Mouse (Mus musculus): ENCODE measurements around the gene Prc1. TPM values are rescaled to one million over a fixed set of nuclear protein-coding genes. Genes with fewer than 3 reads are reported as not detected.

Prc1 gene
- polyA plus RNA-seq, 1 experiment = 25.5 TPM

- Histone ChIP-seq H3K36me3 (ENCODE audit: control insufficient read depth, insufficient read depth) (peaks cover 30% of the 10 kb centered on the region), H3ac (ENCODE audit: control insufficient read depth, insufficient read length) (no peak overlapping the region), H3K4me2 (ENCODE audit: low read depth) (no peak overlapping the region), H3K27me3 (ENCODE audit: control insufficient read depth, insufficient read depth, insufficient read length) (no peaks in the 10 kb centered on the region), H3K4me3 (no peak overlapping the region), H3K79me2 (ENCODE audit: control insufficient read depth, insufficient read depth) (no peaks in the 10 kb centered on the region)
- TF ChIP-seq MAX (IDR thresholded peaks at IDR 0.05; ENCODE audit: low read depth) = no peak
Measured at GRCm38 (mm10) chr7:80284391-80284790, 9.9 kb upstream of the Prc1 start.

- Histone ChIP-seq H3K4me3 (no peak overlapping the region), H3ac (ENCODE audit: control insufficient read depth, insufficient read length) (no peak overlapping the region), H3K36me3 (ENCODE audit: control insufficient read depth, insufficient read depth) (peaks cover 30% of the 10 kb centered on the region), H3K79me2 (ENCODE audit: control insufficient read depth, insufficient read depth) (no peaks in the 10 kb centered on the region), H3K27me3 (ENCODE audit: control insufficient read depth, insufficient read depth, insufficient read length) (no peaks in the 10 kb centered on the region), H3K4me2 (ENCODE audit: low read depth) (no peak overlapping the region)
- no peak for TF ChIP-seq POLR2AphosphoS2 (IDR thresholded peaks at IDR 0.05; ENCODE audit: insufficient read length, low read depth)
- no peak for TF ChIP-seq SRF (IDR thresholded peaks at IDR 0.05; ENCODE audit: control insufficient read depth, insufficient read length, low read depth)
- no peak for TF ChIP-seq E2F4 (IDR thresholded peaks at IDR 0.05; ENCODE audit: insufficient read depth)
- TF ChIP-seq TCF12 (IDR thresholded peaks at IDR 0.05; ENCODE audit: insufficient read depth, poor library complexity, severe bottlenecking) = no peak
- no peak for TF ChIP-seq MYOG (IDR thresholded peaks at IDR 0.05; ENCODE audit: control insufficient read depth in 1 of 3, insufficient read depth in 1 of 3, insufficient read length in 2 of 3, low read depth in 2 of 3)
- TF ChIP-seq REST (IDR thresholded peaks at IDR 0.05; ENCODE audit: insufficient read depth, insufficient read length) = no peak
- TF ChIP-seq CEBPB (IDR thresholded peaks at IDR 0.05; ENCODE audit: insufficient read depth, poor library complexity, severe bottlenecking) = no peak
- no peak for TF ChIP-seq MYOD1 (IDR thresholded peaks at IDR 0.05; ENCODE audit: control insufficient read depth in 1 of 3, insufficient read length in 2 of 3, low read depth in 2 of 3)
- TF ChIP-seq USF1 (IDR thresholded peaks at IDR 0.05; ENCODE audit: low read depth) = no peak
- no peak for TF ChIP-seq MAX (IDR thresholded peaks at IDR 0.05; ENCODE audit: low read depth)
- no peak for TF ChIP-seq POLR2A (IDR thresholded peaks at IDR 0.05; ENCODE audit: insufficient read length, low read depth)
- no peak for TF ChIP-seq TCF3 (IDR thresholded peaks at IDR 0.05; ENCODE audit: insufficient read length, low read depth)
Measured at GRCm38 (mm10) chr7:80285725-80286124, 8.5 kb upstream of the Prc1 start.

GRCm38 (mm10) chr7:80287736-80288135 lies 6.5 kb upstream of the Prc1 start:
- no peak overlapping the region for H3K4me2 ChIP-seq (ENCODE audit: low read depth)
- no peak for TF ChIP-seq POLR2AphosphoS2 (IDR thresholded peaks at IDR 0.05; ENCODE audit: insufficient read length, low read depth)
- no peak for TF ChIP-seq TCF3 (IDR thresholded peaks at IDR 0.05; ENCODE audit: insufficient read length, low read depth)
- no peak for TF ChIP-seq USF1 (IDR thresholded peaks at IDR 0.05; ENCODE audit: low read depth)
- TF ChIP-seq CEBPB (IDR thresholded peaks at IDR 0.05; ENCODE audit: insufficient read depth, poor library complexity, severe bottlenecking) = no peak
- TF ChIP-seq MYOG (IDR thresholded peaks at IDR 0.05; ENCODE audit: control insufficient read depth in 1 of 3, insufficient read depth in 1 of 3, insufficient read length in 2 of 3, low read depth in 2 of 3) = no peak
- TF ChIP-seq TCF12 (IDR thresholded peaks at IDR 0.05; ENCODE audit: insufficient read depth, poor library complexity, severe bottlenecking) = no peak
- no peak for TF ChIP-seq MYOD1 (IDR thresholded peaks at IDR 0.05; ENCODE audit: control insufficient read depth in 1 of 3, insufficient read length in 2 of 3, low read depth in 2 of 3)
- TF ChIP-seq REST (IDR thresholded peaks at IDR 0.05; ENCODE audit: insufficient read depth, insufficient read length) = no peak
- no peak for TF ChIP-seq MAX (IDR thresholded peaks at IDR 0.05; ENCODE audit: low read depth)
- no peak for TF ChIP-seq E2F4 (IDR thresholded peaks at IDR 0.05; ENCODE audit: insufficient read depth)
- no peak for TF ChIP-seq POLR2A (IDR thresholded peaks at IDR 0.05; ENCODE audit: insufficient read length, low read depth)
- H3K79me2 ChIP-seq (ENCODE audit: control insufficient read depth, insufficient read depth) = no peaks in the 10 kb centered on the region
- no peaks in the 10 kb centered on the region for H3K27me3 ChIP-seq (ENCODE audit: control insufficient read depth, insufficient read depth, insufficient read length)
- peaks cover 23% of the 10 kb centered on the region for H3K36me3 ChIP-seq (ENCODE audit: control insufficient read depth, insufficient read depth)
- H3ac ChIP-seq (ENCODE audit: control insufficient read depth, insufficient read length) = no peak overlapping the region
- no peak overlapping the region for H3K4me3 ChIP-seq

- TF ChIP-seq USF1 (IDR thresholded peaks at IDR 0.05; ENCODE audit: low read depth) (no peak), MAX (IDR thresholded peaks at IDR 0.05; ENCODE audit: low read depth) (no peak), MYOD1 (IDR thresholded peaks at IDR 0.05; ENCODE audit: control insufficient read depth in 1 of 3, insufficient read length in 2 of 3, low read depth in 2 of 3) (peak in 1 of 3 experiments; percentile 64), TCF12 (IDR thresholded peaks at IDR 0.05; ENCODE audit: insufficient read depth, poor library complexity, severe bottlenecking) (no peak), MYOG (IDR thresholded peaks at IDR 0.05; ENCODE audit: control insufficient read depth in 1 of 3, insufficient read depth in 1 of 3, insufficient read length in 2 of 3, low read depth in 2 of 3) (peak in 2 of 3 experiments; percentile 61 to 62), REST (IDR thresholded peaks at IDR 0.05; ENCODE audit: insufficient read depth, insufficient read length) (no peak)
- peak overlapping the region; percentile 83 for H3K4me2 ChIP-seq (ENCODE audit: low read depth)
- H3K79me2 ChIP-seq (ENCODE audit: control insufficient read depth, insufficient read depth) = peaks cover 52% of the 10 kb centered on the region
- H3K36me3 ChIP-seq (ENCODE audit: control insufficient read depth, insufficient read depth) = no peaks in the 10 kb centered on the region
- peak overlapping the region; percentile 68 for H3K4me3 ChIP-seq
- no peaks in the 10 kb centered on the region for H3K27me3 ChIP-seq (ENCODE audit: control insufficient read depth, insufficient read depth, insufficient read length)
- peak overlapping the region; percentile 62 for H3ac ChIP-seq (ENCODE audit: control insufficient read depth, insufficient read length)
Measured at GRCm38 (mm10) chr7:80294764-80295648, 756 bp downstream of the Prc1 start.

GRCm38 (mm10) chr7:80296462-80296861 lies 2.2 kb downstream of the Prc1 start:
- H3K4me2 ChIP-seq (ENCODE audit: low read depth) = peak overlapping the region; percentile 83

More at GRCm38 (mm10) chr7:80296462-80296861, 2.2 kb downstream of the Prc1 start:
- TF ChIP-seq MYOD1 (IDR thresholded peaks at IDR 0.05; ENCODE audit: control insufficient read depth in 1 of 3, insufficient read length in 2 of 3, low read depth in 2 of 3) (no peak), REST (IDR thresholded peaks at IDR 0.05; ENCODE audit: insufficient read depth, insufficient read length) (no peak), SRF (IDR thresholded peaks at IDR 0.05; ENCODE audit: control insufficient read depth, insufficient read length, low read depth) (no peak), TCF12 (IDR thresholded peaks at IDR 0.05; ENCODE audit: insufficient read depth, poor library complexity, severe bottlenecking) (no peak), POLR2AphosphoS2 (IDR thresholded peaks at IDR 0.05; ENCODE audit: insufficient read length, low read depth) (no peak), MAX (IDR thresholded peaks at IDR 0.05; ENCODE audit: low read depth) (no peak), CEBPB (IDR thresholded peaks at IDR 0.05; ENCODE audit: insufficient read depth, poor library complexity, severe bottlenecking) (no peak), TCF3 (IDR thresholded peaks at IDR 0.05; ENCODE audit: insufficient read length, low read depth) (no peak), MYOG (IDR thresholded peaks at IDR 0.05; ENCODE audit: control insufficient read depth in 1 of 3, insufficient read depth in 1 of 3, insufficient read length in 2 of 3, low read depth in 2 of 3) (no peak), POLR2A (IDR thresholded peaks at IDR 0.05; ENCODE audit: insufficient read length, low read depth) (no peak), USF1 (IDR thresholded peaks at IDR 0.05; ENCODE audit: low read depth) (no peak), E2F4 (IDR thresholded peaks at IDR 0.05; ENCODE audit: insufficient read depth) (no peak)
- peaks cover 11% of the 10 kb centered on the region for H3K36me3 ChIP-seq (ENCODE audit: control insufficient read depth, insufficient read depth)
- H3K4me3 ChIP-seq = peak overlapping the region; percentile 68
- peaks cover 66% of the 10 kb centered on the region for H3K79me2 ChIP-seq (ENCODE audit: control insufficient read depth, insufficient read depth)
- no peak overlapping the region for H3ac ChIP-seq (ENCODE audit: control insufficient read depth, insufficient read length)
- no peaks in the 10 kb centered on the region for H3K27me3 ChIP-seq (ENCODE audit: control insufficient read depth, insufficient read depth, insufficient read length)

All from myocyte (in vitro differentiated cells).